Mouse (Mus musculus): ENCODE measurements around the gene Mgat4b.
A peak's percentile ranks its signal among the peaks of the same experiment; 100 is the strongest.

The Mgat4b gene

DNA sequence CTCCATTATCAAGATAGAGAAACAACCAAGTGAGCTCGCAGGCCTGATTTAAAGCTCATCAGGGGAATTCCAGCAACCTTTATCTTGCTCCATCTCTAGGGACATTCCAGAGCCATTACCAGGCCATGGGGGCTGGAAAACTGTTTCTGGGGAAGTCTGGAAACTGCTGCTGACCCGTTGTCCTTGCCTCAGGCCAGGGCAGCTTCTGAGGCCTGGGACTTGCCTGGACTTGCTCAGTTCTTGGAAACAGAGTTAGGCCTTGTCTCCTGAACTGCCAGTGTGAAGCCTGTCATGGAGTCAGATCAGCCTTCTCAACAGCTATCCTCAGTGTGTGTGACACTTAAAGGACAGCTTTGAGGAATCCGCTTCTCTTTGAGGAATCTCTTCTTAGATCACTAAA lies 41.5 kb downstream of the Mgat4b start:
- DNase-seq (ENCODE audit: low read depth, low spot score) = no peak

DNA sequence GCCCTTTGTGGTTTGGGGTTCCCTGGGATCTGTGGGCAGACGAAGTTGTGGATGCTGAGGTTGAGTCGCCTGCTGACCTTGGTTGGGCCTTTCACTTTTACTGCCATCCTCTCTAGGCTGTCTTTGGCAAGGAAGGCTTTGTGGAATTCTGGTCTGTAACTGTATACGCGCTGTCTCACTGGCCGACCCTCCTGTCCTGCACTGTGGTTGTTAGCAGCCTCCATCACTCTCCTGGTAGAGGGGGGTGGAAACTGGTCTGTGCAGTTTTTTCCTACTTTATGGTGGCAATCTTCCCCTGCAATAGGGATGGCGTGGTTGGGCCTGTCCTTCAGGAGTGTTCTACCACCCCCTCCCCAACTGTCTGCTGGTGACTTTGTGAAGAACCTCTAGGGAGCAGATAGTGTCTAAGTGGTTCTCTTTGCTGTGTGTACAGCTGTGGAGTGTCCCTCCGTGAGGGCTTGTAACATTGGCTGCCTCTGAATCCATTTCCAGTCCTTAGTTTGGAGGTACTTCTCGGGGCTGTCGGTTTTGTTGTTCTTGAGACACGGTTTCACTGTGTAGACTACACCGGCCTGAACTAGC lies 42.1 kb downstream of the Mgat4b start:
- no peak for DNase-seq (ENCODE audit: low read depth, low spot score)

- DNase-seq (ENCODE audit: low read depth, low spot score) = no peak
Observed at GRCm38 (mm10) chr11:50253393-50253792, 42.7 kb downstream of the Mgat4b start.

DNA sequence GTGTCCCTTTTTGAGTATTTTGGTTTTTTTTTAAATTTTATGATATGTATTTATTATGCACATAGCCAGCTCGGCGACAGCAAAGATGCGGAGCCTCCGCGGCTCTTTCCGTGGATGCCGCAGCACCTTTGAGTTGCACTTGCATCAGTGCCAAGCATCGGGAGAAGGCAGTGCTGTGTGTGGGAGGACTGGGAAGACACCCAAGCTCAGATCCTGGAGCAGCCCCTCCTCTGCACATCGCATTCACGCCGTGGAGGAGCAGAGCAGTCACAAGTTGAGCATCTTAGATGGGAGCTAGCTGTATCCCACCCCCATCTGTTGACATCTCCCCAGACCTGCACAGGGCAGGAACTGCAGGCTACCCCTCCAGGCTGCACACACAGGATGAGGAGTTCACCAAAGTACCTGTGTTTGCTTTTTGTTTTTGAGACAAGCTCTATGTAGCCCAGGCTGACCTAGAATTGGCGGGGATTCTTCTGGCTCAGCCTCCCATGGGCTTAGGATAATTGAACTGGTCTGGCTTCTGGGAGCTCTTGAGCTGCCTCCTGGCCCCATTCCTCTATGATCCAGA lies 43.4 kb downstream of the Mgat4b start:
- no peak for DNase-seq (ENCODE audit: low read depth, low spot score)

- DNase-seq (ENCODE audit: low read depth, low spot score) = no peak
Observed at GRCm38 (mm10) chr11:50256615-50257014, 45.9 kb downstream of the Mgat4b start.

DNA sequence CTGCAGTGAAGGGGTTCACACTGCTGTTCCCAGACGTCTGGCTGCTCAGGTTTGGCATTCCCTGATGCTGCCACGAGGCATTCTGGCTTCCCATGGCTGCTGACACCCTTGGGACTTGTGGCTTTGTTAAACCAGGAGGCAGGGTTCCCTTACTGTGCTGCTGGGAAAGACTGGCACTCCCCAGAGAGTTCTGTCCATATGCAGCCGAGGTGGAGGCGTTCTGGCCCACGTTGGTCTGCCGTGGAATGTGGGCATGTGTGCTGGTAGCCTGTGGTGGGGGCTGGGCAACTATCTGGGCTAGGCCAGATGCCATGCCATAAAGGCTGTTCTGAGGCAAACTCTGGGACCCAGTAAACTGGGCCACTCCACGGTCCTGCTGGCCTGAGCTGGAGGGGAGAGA lies 47.6 kb downstream of the Mgat4b start:
- DNase-seq (ENCODE audit: low read depth, low spot score) = no peak

- no peak for DNase-seq (ENCODE audit: low read depth, low spot score)
Observed at GRCm38 (mm10) chr11:50262020-50262419, 51.3 kb downstream of the Mgat4b start.

GRCm38 (mm10) chr11:50263198-50263597 lies 52.5 kb downstream of the Mgat4b start:
- no peak for DNase-seq (ENCODE audit: low read depth, low spot score)

GRCm38 (mm10) chr11:50265931-50266330 lies 55.2 kb downstream of the Mgat4b start:
- DNase-seq (ENCODE audit: low read depth, low spot score) = peak; percentile 30

DNA sequence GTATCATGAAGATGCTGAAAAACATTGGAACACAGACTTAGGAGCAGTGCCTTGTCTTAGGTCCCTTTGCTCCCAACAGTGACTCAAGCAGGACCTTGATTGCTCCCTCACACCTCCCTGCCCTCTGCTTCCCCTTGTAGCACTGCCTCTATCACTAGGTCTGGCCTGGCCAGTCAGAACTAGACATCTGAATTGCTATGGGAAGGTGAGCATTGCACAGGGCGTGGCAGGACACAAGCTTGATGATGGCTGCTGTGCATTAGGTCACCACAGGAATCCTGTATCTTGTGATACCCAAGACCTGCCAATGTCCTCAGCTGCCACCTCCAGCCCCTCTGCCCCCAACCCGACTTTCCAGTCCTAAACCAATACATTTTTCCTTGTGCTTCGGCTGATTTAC lies 56.3 kb downstream of the Mgat4b start:
- DNase-seq (ENCODE audit: low read depth, low spot score) = no peak

GRCm38 (mm10) chr11:50269163-50269562 lies 58.5 kb downstream of the Mgat4b start:
- DNase-seq (ENCODE audit: low read depth, low spot score) = no peak

GRCm38 (mm10) chr11:50269885-50270284 lies 59.2 kb downstream of the Mgat4b start:
- DNase-seq (ENCODE audit: low read depth, low spot score) = no peak

DNA sequence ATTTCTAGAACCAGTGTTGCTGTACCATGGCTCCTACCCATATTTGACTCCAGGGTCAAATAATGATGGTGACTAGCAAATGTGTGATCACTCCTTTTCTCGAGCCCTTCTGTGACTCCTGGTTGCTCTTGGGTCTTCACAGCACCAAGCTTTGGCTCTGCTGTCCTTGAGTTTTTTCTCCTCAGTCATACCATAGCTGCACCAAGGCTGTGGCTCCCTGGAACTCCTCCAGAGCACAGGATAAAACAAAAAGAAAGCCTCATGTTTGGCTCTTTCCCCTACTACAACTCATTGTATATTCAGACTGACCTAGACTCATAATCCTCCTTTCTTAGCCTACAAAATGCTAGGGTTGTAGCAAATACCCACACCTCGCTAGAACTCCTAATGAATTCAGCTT lies 62.1 kb downstream of the Mgat4b start:
- no peak for DNase-seq (ENCODE audit: low read depth, low spot score)

- no peak for DNase-seq (ENCODE audit: low read depth, low spot score)
Observed at GRCm38 (mm10) chr11:50275077-50275476, 64.4 kb downstream of the Mgat4b start.

DNA sequence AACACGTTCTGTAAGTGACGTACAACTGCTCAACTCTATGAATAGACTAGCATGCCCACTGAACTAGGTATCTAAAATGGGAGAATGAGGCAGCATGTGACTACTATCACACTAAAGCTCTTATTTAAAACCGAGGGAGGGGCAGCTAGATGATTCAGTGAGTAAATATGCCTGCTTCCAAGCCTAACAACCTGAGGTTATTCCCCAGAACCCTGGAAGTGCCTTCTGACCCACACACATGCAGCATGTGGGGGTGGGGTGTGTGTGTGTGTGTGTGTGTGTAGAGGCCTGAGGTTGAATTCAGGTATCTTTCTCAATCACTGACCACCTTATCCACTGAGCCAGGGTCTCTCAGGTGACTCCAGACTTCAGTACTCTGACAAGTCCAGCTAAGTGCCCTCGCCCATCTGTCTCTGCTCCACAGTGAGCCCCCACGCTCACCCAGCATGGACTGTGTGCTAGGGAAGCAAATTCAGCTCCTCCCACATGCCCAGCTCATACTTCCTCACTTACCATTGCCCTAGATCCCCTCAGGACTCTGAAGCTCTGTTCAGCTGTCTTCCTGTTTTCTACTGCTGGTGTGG lies 65.0 kb downstream of the Mgat4b start:
- DNase-seq (ENCODE audit: low read depth, low spot score) = no peak

- DNase-seq (ENCODE audit: low read depth, low spot score) = no peak
Observed at GRCm38 (mm10) chr11:50277025-50277424, 66.3 kb downstream of the Mgat4b start.

DNA sequence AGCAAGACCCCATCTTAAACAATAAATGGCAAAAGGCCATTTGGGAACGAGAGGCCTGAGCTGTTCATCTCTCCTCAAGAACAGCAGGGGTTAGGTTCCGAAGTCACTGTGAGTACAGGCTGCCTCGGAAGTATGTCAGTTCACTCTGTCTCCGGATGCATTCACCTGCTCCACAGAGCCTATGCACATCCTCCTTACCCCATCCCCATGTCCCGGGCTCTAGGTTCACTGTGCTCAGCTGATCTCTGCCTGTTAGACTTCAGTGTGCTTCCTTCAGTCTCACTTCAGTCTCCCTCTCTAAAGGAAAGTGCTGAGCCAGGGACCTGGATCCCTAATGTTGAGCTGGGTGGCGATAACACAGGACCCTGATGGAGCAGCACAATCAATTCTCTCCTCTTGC lies 67.0 kb downstream of the Mgat4b start:
- DNase-seq (ENCODE audit: low read depth, low spot score) = no peak

DNA sequence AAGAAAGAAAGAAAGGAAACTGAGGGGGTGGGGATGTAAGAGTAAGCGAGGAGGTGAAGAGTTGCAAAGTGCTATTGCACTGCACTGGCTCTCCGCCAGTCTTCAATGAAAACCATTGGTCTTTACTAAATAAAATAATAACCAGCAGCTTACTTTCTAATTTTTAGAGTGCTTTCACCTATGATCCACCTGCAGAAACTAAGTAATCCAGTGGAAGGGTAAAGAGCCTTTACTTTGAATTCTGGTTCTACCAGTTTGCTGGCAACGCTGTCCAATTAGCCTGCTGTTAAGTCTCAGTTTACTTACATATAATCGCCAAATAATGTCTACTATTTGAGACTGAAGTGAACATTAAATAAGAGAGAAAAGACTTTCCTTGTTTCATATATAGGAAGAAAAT lies 68.3 kb downstream of the Mgat4b start:
- DNase-seq (ENCODE audit: low read depth, low spot score) = no peak

GRCm38 (mm10) chr11:50280053-50280452 lies 69.4 kb downstream of the Mgat4b start:
- no peak for DNase-seq (ENCODE audit: low read depth, low spot score)
